Mouse (Mus musculus) heart, embryonic 11.5 days (tissue): ENCODE measurements around the gene Haus3. TPM values are rescaled to one million over a fixed set of nuclear protein-coding genes. Genes with fewer than 3 reads are reported as not detected.

Experiments used
- ATAC-seq: fragments of 200-750 bp; cut with Nextera tagmentation; replicated peaks from 2 replicates; pipeline ENCODE4 v1.8.0; 2017; ENCODE audit warnings: moderate library complexity; ENCODE audit not compliant: insufficient number of reproducible peaks, low FRiP score, low TSS enrichment
- H3K27ac ChIP-seq: fragments of 300-500 bp; sonication (generic); 2 replicates; pipeline ENCODE4 v1.5.1; 2014; ENCODE audit warnings: mild to moderate bottlenecking, low read depth, low read length
- H3K27me3 ChIP-seq: fragments of 300-500 bp; sonication (generic); 2 replicates; pipeline ENCODE4 v1.6.1; 2014; ENCODE audit warnings: mild to moderate bottlenecking, low read length, mixed read lengths; ENCODE audit not compliant: control insufficient read depth, insufficient read depth
- H3K36me3 ChIP-seq: fragments of 300-500 bp; sonication (generic); 2 replicates; pipeline ENCODE4 v1.6.1; 2014; ENCODE audit warnings: mild to moderate bottlenecking, low read length, moderate library complexity, mixed read lengths; ENCODE audit not compliant: control insufficient read depth, insufficient read depth
- H3K4me1 ChIP-seq: fragments of 300-500 bp; sonication (generic); 2 replicates; pipeline ENCODE4 v1.6.1; 2014; ENCODE audit warnings: low read length; ENCODE audit not compliant: control insufficient read depth, insufficient read depth
- H3K4me2 ChIP-seq: fragments of 300-500 bp; sonication (generic); 2 replicates; pipeline ENCODE4 v1.6.1; 2014; ENCODE audit warnings: mild to moderate bottlenecking, moderate library complexity
- H3K4me3 ChIP-seq: fragments of 300-500 bp; sonication (generic); 2 replicates; pipeline ENCODE4 v1.5.1; 2014; ENCODE audit warnings: low read depth, low read length
- H3K9ac ChIP-seq: fragments of 300-500 bp; sonication (generic); 2 replicates; pipeline ENCODE4 v1.6.1; 2014; ENCODE audit warnings: mild to moderate bottlenecking, low read depth, low read length, moderate library complexity
- H3K9me3 ChIP-seq: fragments of 300-500 bp; sonication (generic); replicated peaks from 2 replicates; pipeline ENCODE4 v1.6.1; 2016; ENCODE audit warnings: low read length; ENCODE audit not compliant: control insufficient read depth
- WGBS: fragments of 180-500 bp; shearing (Covaris S2); extraction: QIAGEN DNeasy Blood & Tissue Kit; methylation state at CpG from one replicate; pipeline ENCODE4 v1.1.7; 2014; ENCODE audit not compliant: insufficient replicate concordance; 5-methylcytosine and 5-hydroxymethylcytosine counted together
- polyA plus RNA-seq: library from polyadenylated mRNA; unstranded; fragments of >200 nt; fragmentation: Nextera tagmentation; extraction: Ambion mirVana; gene quantifications from 2 replicates; pipeline ENCODE4 v1.2.1, GENCODE M21; 2014

The Haus3 gene
- polyA plus RNA-seq, 1 experiment from 2014 or later, result 28.8 TPM

DNA sequence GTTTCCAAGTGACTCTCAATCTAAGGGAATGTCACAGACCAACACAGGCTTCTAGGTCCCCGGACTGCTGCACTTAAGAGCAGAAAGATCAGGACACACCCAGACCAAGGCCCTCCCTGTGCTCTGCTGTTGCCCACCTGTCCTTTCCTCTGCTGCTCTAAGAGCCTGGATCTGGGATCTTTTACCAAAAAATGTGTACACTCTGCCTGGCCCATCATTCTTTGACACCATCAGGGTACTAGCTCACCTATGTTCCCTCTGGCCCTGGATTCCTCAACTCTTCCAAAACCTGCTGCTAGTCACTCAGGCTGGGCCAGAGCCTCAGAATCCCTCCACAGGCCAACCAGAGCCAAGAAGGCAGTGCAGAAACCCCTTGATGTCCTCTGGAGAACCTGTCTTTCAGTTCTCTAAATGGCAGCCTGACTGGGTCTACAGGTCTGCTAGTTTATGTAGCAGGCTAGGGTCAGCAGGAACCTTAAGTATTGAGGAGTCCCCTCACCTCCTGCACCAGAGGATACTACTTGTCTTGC lies 15.8 kb upstream of the Haus3 start:
- no peak overlapping the region for H3K9ac ChIP-seq
- H3K4me3 ChIP-seq, result no peak overlapping the region
- H3K4me1 ChIP-seq, result peaks cover 51% of the 10 kb centered on the region
- no peaks in the 10 kb centered on the region for H3K27me3 ChIP-seq
- H3K9me3 ChIP-seq, result no peaks in the 10 kb centered on the region
- ATAC-seq, result no peak
- H3K4me2 ChIP-seq, result peak overlapping the region; percentile 90
- peaks cover 5% of the 10 kb centered on the region; the same call in 1 of the 2 replicates for H3K36me3 ChIP-seq
- WGBS, result 81% methylated on average over 1 of the region's 1 CpGs
- H3K27ac ChIP-seq, result no peak overlapping the region

- WGBS, result 84% methylated on average over 3 of the region's 3 CpGs
- no peaks in the 10 kb centered on the region for H3K9me3 ChIP-seq
- H3K27ac ChIP-seq, result no peak overlapping the region
- no peak for ATAC-seq
- no peaks in the 10 kb centered on the region for H3K27me3 ChIP-seq
- no peak overlapping the region; the same call in 1 of the 2 replicates for H3K9ac ChIP-seq
- H3K4me3 ChIP-seq, result no peak overlapping the region
- H3K4me2 ChIP-seq, result no peak overlapping the region
- H3K4me1 ChIP-seq, result peaks cover 47% of the 10 kb centered on the region
- peaks cover 7% of the 10 kb centered on the region; the same call in 1 of the 2 replicates for H3K36me3 ChIP-seq
Observed at GRCm38 (mm10) chr5:34183976-34184375, 14.6 kb upstream of the Haus3 start.

DNA sequence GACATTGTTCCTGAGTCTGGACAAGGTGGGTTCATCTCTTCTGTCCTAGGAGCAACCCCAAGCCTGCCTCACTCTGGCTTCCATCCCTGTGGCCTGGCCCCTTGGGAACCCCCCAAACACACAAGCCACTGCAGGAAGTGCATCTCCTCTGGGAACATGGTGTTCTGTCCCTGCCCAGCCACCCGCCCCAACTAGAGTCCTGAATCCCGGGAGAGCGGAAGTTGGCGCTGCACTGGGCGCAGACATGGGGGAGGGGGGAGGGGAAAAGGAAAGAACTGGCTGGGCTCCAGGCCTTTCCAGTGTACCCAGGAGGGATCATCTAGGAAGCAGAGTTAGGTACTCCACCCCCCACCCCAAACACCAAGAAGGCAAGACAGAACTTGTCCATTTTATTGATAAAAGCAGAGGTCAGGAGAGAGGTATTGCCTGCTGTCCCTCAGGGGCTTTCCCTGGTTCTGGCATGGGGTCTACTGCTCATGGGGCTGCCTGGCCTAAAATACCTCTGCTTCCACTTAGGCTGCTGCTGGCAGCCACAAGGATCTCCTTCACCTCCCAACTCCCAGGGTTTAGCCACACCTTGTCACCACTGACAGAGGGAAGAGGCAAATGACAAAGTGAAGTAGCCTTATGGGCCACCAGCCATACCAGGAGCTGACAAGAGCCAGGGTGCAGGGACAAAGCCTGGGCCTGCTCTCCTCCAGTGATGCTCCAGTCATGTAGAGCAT lies 14.0 kb upstream of the Haus3 start:
- 0 out of 2 replicates have a peak overlapping the region, but pooled peaks have one; percentile 16 for H3K27ac ChIP-seq
- H3K4me3 ChIP-seq, result no peak overlapping the region
- WGBS, result 71% methylated on average over 5 of the region's 5 CpGs
- peaks cover 42% of the 10 kb centered on the region for H3K4me1 ChIP-seq
- ATAC-seq, result no peak
- no peaks in the 10 kb centered on the region for H3K9me3 ChIP-seq
- peaks cover 7% of the 10 kb centered on the region; the same call in 1 of the 2 replicates for H3K36me3 ChIP-seq
- no peaks in the 10 kb centered on the region for H3K27me3 ChIP-seq
- peak overlapping the region; percentile 23; the same call in 1 of the 2 replicates for H3K4me2 ChIP-seq
- H3K9ac ChIP-seq, result no peak overlapping the region; the same call in 1 of the 2 replicates

DNA sequence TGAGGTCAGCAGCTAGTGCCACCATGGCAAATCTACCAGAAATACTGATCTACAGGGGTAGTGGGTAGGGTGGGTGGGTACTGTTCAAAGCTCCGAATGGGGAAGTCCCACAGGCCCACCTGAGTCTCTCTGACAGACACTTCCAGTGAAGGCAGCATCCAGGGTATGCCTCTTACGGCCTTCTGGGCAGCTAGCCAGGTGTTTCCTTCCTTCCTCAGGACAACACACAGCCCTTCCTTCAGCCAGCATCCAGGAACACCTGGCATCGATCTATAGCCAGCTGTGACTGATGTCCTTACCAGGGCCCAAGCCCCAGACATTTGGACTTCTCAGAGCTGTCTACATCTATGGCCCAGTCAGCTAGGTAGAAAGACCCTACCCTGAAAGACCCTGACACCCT lies 13.2 kb upstream of the Haus3 start:
- Histone ChIP-seq H3K27me3 (no peaks in the 10 kb centered on the region), H3K27ac (no peak overlapping the region), H3K9me3 (no peaks in the 10 kb centered on the region), H3K36me3 (peaks cover 12% of the 10 kb centered on the region), H3K4me3 (no peak overlapping the region), H3K9ac (no peak overlapping the region), H3K4me2 (no peak overlapping the region), H3K4me1 (peaks cover 42% of the 10 kb centered on the region)
- 79% methylated on average over 3 of the region's 3 CpGs for WGBS
- no peak for ATAC-seq

- no peak for ATAC-seq
- Histone ChIP-seq H3K4me2 (no peak overlapping the region), H3K4me3 (no peak overlapping the region), H3K4me1 (peaks cover 4% of the 10 kb centered on the region), H3K36me3 (peaks cover 27% of the 10 kb centered on the region), H3K27ac (no peak overlapping the region), H3K27me3 (no peaks in the 10 kb centered on the region), H3K9ac (no peak overlapping the region), H3K9me3 (no peaks in the 10 kb centered on the region)
- WGBS, result 78% methylated on average over 4 of the region's 4 CpGs
Observed at GRCm38 (mm10) chr5:34177821-34178220, 8.5 kb upstream of the Haus3 start.

DNA sequence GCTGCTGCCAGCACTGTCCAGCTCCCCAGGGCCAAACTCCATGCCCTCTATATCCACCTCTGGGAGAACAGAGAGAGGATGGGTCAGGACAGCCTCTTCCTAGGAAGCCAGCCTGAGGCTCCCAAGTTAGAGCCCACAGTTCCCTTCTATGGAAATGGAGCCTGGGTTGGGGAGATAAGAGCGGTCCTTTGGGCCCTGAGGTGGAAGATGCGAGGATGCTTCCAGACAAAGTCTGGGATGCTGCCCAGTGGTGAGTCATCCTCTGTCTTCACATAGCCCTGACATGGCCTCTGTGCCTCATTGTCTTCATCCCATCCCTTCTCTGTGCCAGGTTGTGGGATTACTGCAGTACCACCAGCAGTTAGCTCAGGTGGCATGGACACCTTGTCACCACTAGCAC lies 7.8 kb upstream of the Haus3 start:
- Histone ChIP-seq H3K9me3 (no peaks in the 10 kb centered on the region), H3K9ac (no peak overlapping the region), H3K36me3 (peaks cover 27% of the 10 kb centered on the region), H3K4me2 (no peak overlapping the region), H3K27ac (no peak overlapping the region), H3K4me3 (no peak overlapping the region), H3K27me3 (no peaks in the 10 kb centered on the region), H3K4me1 (no peaks in the 10 kb centered on the region)
- 92% methylated on average over 2 of the region's 2 CpGs for WGBS
- ATAC-seq, result no peak

DNA sequence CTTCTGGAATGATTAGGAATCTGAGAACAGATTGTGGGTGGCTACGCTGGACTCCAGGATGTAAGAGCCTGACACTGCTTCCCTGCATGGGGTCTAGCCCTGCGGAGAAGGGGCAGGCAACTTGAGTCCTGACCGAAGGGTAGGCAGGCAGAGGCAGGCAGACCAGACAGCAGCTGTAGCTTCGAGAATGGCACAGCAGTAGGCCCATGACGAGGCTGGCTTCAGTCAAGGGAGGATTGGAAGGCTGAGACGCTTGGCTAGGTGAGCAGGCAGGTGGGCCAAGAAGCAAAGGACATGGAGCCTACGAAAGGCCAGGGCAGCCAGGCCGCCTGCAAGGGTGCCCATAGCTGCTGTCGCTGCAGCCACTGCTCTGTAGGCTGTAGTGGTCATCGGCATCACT lies 7.4 kb upstream of the Haus3 start:
- Histone ChIP-seq H3K9me3 (no peaks in the 10 kb centered on the region), H3K4me3 (no peak overlapping the region), H3K27ac (no peak overlapping the region), H3K36me3 (peaks cover 27% of the 10 kb centered on the region), H3K4me2 (no peak overlapping the region), H3K27me3 (no peaks in the 10 kb centered on the region), H3K4me1 (no peaks in the 10 kb centered on the region), H3K9ac (no peak overlapping the region)
- ATAC-seq, result no peak
- WGBS, result 69% methylated on average over 10 of the region's 10 CpGs

DNA sequence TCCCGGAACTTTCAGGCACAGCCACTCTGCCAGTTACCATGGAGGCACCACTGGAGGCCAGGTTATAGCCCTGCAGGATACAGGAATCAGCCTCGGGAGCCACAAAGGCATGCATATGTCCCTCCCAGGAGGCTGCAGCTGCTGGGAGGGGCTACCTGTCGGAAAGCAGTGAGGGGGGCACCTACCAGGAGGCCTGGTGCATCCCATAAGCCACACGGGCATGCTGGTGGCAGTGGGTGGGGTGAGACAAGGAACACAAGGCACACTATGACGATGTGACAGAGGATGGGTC lies 6.0 kb upstream of the Haus3 start:
- WGBS, result 37% methylated on average over 5 of the region's 5 CpGs
- no peak overlapping the region for H3K9ac ChIP-seq
- no peaks in the 10 kb centered on the region for H3K27me3 ChIP-seq
- no peak overlapping the region for H3K4me2 ChIP-seq
- H3K4me1 ChIP-seq, result no peaks in the 10 kb centered on the region
- H3K27ac ChIP-seq, result no peak overlapping the region
- no peak overlapping the region for H3K4me3 ChIP-seq
- ATAC-seq, result no peak
- no peaks in the 10 kb centered on the region for H3K9me3 ChIP-seq
- H3K36me3 ChIP-seq, result peaks cover 27% of the 10 kb centered on the region
